Mouse (Mus musculus): ENCODE data around the gene Slc35b3.

The Slc35b3 gene

DNA sequence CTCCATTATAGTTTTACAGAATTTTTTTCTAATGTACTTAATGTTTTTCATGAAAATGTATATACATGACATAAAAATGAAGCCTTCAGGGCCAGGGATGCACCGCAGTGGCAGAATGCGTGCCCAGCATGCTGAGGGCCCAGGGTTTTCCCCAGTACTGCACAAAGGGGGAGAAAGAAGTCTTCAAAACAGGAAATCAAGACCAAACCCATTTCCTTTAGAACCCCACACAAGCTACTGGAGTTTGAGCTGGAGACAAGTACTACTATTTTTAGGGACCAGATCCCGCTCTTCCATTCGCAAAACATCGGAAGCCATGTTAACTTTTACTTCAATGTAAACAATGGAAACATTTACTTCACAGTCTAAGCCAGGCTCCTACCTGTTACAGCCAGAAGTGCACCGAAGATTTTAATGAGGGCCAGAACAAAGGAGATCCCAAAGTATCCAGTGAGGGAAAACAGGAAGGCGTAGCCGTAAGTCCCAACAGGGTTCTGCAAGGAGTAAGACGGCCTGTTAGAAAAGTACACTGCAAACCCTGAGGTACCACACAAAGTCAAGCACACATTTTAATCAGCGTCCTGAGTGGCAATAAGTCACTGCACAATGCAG is 23.7 kb downstream of the Slc35b3 start:
- DNase-seq = no peak

DNA sequence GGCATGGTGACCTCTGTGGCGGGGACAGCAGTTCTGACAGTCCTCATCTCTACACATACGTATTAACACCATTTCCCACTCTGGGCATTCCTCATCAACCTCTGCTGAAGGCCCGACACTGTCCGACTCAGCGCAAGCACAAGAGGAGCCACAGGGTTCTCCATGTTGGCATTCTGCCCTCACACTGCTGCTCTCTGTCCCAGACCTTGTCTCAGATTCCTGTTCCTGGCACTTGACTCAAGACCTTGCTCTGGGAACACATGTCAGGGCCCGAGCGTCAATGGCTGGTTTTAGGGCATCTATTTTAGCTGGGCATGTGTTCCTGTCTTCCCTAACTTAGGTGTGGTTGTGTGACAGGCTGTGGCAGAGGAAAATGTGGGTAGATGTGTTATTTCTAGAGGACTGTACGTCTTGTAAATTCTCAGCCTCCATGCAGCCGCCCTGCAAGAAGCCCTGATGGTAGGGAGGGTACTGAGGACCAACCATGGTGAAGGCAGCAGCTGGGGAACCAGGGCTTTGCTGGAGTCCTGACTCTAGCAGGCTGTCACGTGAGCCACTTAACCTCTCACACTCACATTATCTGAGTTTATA is 24.7 kb downstream of the Slc35b3 start:
- DNase-seq = no peak

DNA sequence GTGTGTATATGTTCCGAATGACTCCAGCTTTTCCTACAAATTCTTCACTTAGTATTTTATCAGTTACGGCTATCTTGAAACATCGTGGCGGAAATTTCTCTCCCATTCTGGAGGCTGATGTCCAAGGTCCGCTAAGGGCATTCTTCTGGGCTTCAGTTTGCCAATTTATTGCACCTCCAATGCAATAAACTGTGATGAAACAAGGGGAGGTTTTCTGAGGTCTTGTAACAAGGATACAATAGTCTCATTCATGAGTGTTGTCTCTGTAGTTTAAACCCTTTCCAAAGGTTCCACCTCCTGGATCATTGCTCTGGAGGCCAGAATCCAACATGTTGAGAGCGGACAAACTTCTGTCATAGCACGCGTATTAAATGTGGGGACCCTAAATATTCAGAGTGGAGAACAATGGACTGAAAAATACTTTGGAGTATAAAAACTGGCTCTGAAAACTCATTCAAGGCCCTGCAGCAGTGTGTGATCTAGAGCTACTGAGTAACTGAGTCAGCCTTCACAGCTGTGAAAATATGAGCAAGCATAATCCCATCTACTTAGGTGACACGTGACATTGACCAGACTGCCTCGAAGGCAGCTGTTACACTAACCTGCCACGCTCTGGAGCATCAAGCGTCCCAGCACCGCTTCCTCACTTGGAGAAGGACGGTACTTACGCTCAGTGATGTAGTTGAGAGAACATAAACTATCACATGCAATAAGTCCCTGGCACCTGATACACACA is 30.7 kb downstream of the Slc35b3 start:
- DNase-seq = no peak

DNA sequence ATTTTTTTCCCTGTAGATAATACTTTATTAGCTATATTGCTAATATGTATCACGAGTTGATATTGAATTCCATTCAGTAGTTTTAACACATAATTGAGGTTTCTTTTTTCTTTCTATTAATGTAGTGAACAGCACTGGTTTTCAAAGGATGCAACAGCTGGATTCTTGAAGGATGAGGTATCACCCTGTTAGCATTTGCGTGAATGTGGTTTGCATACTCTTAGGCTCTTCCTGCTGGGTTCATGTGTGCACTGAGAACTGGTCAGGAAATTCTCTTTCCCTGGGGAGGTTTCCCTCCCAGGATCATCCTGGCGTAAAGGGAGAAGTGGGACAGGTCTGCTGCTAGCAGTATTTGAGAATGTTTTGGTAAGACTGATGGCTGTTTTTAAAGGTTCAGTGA is 38.0 kb downstream of the Slc35b3 start:
- no peak for DNase-seq

DNA sequence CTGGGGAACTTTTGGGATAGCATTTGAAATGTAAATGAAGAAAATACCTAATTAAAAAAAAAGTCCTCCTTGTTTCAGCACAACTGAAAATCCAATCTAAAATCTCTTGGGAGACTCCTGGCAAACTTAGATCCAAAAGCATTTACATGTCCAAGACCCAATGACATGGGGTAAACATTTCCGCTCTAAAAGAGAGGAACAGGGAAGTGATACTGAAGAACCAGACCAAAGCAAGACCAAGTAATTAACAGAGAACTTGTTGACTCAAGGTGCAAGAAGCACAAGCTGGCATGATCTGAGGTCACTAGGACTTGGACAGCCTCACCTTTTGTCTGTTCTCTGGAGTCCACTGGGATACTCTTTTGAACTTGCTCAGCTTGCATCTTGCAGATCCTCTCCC is 39.4 kb downstream of the Slc35b3 start:
- no peak for DNase-seq

DNA sequence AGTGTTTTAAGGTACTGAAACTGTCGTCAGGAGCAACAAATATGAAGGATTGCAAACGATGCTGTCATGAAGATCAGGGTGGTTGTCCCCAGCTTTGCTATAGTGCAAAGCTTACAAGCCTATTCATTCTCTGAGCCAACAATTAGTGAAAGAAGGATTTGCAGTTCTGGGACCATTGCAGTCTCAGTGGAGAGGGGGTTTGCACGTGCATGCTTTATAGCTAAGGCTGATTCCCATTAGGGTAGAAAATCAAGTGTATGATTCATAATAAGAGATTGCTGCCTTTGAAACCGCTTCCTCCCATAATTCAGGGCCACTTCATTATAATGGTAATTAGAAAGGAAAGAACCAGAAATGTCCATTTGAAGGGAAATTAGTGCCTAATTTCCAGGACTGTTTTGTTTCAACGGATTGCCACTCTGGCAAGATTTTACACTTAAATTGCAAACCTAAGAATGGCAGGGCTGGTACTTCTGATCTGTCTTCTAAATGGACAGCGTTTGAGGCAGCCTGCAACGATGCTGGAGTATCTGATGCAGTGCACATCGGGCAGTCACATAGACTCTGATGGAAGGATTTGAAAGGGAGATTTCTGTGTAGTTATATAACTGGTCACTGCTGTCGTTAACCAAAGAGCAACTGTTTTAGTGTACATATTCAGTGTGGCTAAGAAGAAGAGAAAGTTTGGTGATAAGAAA is 42.3 kb downstream of the Slc35b3 start:
- no peak for DNase-seq

DNA sequence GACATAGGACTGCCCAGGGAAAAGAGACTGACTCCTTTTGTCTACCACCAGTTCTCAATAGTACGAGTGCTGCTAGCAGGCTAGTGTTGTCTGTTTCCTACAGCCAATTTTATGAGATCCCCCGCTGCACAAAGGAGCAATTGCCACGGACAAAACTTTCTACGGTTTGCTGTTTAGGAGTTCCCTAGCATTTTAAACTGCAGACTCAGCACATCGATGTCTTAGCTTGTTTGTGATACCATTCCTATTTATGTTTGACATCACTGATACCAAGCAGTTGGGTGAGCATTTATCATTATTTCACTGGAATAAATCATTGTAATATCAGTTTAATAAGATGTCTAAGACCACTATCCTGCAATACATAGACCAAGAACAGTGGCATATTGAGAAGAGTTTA is 43.1 kb downstream of the Slc35b3 start:
- no peak for DNase-seq

DNA sequence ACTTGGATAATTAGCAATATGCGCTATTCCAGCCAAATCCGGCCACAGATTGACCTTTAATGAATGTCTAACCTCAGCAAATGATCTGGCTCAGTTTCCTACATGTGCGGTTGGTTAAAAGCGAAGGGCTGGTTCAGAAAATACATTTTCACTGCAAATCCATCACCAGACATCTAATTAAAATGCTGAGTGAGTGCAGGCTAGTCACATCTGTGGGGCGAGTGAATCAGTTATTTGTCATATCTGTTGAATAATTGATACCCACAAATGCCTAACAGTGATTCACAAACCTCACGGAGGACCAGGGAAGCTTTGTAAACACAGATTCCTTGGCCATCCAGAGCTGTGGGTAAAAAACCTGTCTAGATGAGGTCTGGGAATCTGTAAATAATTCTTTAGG is 45.9 kb downstream of the Slc35b3 start:
- DNase-seq = no peak

DNA sequence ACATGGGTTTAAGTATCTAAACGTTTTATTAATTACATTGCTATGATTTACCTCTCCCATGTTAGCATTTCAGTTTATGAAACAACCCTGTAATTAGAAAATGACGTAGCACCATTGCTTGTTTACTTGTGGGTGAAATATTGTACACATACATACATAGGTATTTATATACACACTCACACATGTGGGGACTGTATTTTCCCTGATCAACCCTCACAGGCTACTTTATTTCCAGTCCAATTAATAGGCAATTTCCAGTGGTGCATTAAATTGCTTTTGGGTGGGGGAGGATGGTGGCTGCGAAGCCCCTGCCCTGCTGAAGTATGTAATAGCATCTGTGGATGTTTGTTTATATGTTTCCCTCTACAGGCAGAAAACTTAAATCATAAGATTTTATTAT is 68.3 kb downstream of the Slc35b3 start:
- DNase-seq = no peak
